Mouse (Mus musculus): ENCODE results near the gene Ltbp3.

GRCm38 (mm10) chr19:5799566-5800349 is 59.1 kb downstream of the Ltbp3 start:
- TF ChIP-seq POLR2A (IDR thresholded peaks at IDR 0.05; ENCODE audit: insufficient read depth, low read depth, low read length), result no peak
- no peak for TF ChIP-seq CTCF (IDR thresholded peaks at IDR 0.05; ENCODE audit: insufficient read depth, low read depth, low read length)

All from olfactory bulb, adult 2 months (tissue).